Mouse (Mus musculus): ENCODE measurements around the gene Rad9a.
A peak's percentile ranks its signal among the peaks of the same experiment; 100 is the strongest.

- TF ChIP-seq POLR2A (IDR thresholded peaks at IDR 0.05; ENCODE audit: borderline replicate concordance, control insufficient read depth, low read depth, low read length) (0 out of 2 replicates have a peak, but pooled peaks have one; percentile 34), CTCF (IDR thresholded peaks at IDR 0.05; ENCODE audit: control insufficient read depth, insufficient read depth, low read length) (no peak)
Observed at GRCm38 (mm10) chr19:4171393-4172290, 29.8 kb downstream of the Rad9a start.

All from bone marrow, adult 2 months (tissue).